17 mouse cellular contexts compared by ENCODE assay signal in the genomic region with DNA sequence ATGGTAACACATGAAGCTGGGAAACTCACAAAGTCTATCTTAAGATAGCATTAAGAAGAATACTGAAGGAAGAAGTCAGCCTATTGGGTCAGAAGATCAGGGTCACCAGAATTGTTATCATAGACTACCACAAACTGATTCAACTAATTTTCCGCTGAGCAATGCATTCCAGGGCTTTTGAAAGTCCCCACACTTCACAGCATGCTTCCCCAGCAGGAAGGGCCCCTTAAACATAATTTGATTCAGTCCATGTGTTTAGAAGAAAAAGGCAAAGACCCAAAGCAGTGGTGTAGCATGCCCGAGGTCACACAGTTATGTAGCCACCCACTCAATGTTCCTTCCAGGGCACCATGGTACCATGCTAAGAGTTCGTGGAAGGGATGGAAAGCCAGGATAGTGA.
DNase-seq lines count a peak whose midpoint lies in the region; ATAC-seq lines count a peak whose summit lies in the region.
"Had no signal": no experiment of that assay in that cellular context is flagged by ENCODE, and none has a peak within 500 bp of the region (broad histone marks: within the 10 kb centered on the region; RNA-seq: fewer than 3 reads in every experiment).

No protein-coding gene starts in this region.

- peak overlapping the region; percentile 77 for H3K27ac ChIP-seq in embryonic facial prominence, embryonic 14.5 days (replicated peaks; ENCODE audit: low read depth, low read length)
- H3K27ac ChIP-seq: liver, embryonic 12.5 days; lung, embryonic 15.5 days had no signal

- H3K4me3 ChIP-seq in embryonic facial prominence, embryonic 14.5 days (ENCODE audit: low read depth, low read length), result no peak overlapping the region
- H3K4me3 ChIP-seq: heart, embryonic 12.5 days; liver, embryonic 12.5 days; lung, embryonic 15.5 days had no signal

- 46% methylated on average over 3 of the region's 3 CpGs for WGBS in embryonic facial prominence, embryonic 14.5 days

- no peak overlapping the region for H3K4me2 ChIP-seq in embryonic facial prominence, embryonic 14.5 days (ENCODE audit: low read depth, low read length)
- H3K4me2 ChIP-seq: heart, embryonic 12.5 days; liver, embryonic 12.5 days; lung, embryonic 15.5 days had no signal

- H3K36me3 ChIP-seq in embryonic facial prominence, embryonic 14.5 days (ENCODE audit: control insufficient read depth, insufficient read depth, low read length), result no peaks in the 10 kb centered on the region
- H3K36me3 ChIP-seq: heart, embryonic 12.5 days; liver, embryonic 12.5 days; lung, embryonic 15.5 days had no signal

- no peak for ATAC-seq in embryonic facial prominence, embryonic 14.5 days (ENCODE audit: low read depth)
- ATAC-seq: activated CD4-positive, CD25-positive, alpha-beta regulatory T cell, adult 4 months; liver, embryonic 12.5 days had no signal

- intact Hi-C loops in left cerebral cortex, postnatal 10 days (cut with DNase I), result no loop called here

- H3K9me3 ChIP-seq in embryonic facial prominence, embryonic 14.5 days (ENCODE audit: control insufficient read depth, low read length), result no peaks in the 10 kb centered on the region
- H3K9me3 ChIP-seq: heart, embryonic 12.5 days; liver, embryonic 12.5 days; lung, embryonic 15.5 days had no signal

- H3K4me1 ChIP-seq in embryonic facial prominence, embryonic 14.5 days (ENCODE audit: control insufficient read depth, insufficient read depth, low read length), result peaks cover 42% of the 10 kb centered on the region
- H3K4me1 ChIP-seq: liver, embryonic 12.5 days had no signal

- no peak overlapping the region for H3K9ac ChIP-seq in embryonic facial prominence, embryonic 14.5 days (ENCODE audit: low read depth, low read length)
- H3K9ac ChIP-seq: heart, embryonic 12.5 days; liver, embryonic 12.5 days; lung, embryonic 15.5 days had no signal

- peak; percentile 32 for DNase-seq in embryo, embryonic 10 days (ENCODE audit: low spot score)
- no peak for DNase-seq in embryo, embryonic 9.5 days (ENCODE audit: extremely low spot score)
- peak; percentile 10 for DNase-seq in kidney, postnatal 14 days
- no peak for DNase-seq in kidney, adult 11 months
- peak; percentile 35 for DNase-seq in embryonic facial prominence, embryonic 14.5 days (ENCODE audit: low spot score)
- peak; percentile 41 for DNase-seq in mesoderm, embryonic 11.5 days (ENCODE audit: low read depth, low spot score)
- no peak for DNase-seq in left cerebral cortex, postnatal 10 days (ENCODE audit: extremely low spot score in 1 of 2, low spot score in 2 of 2)
- DNase-seq in adrenal gland, postnatal 10 days, result no peak
- DNase-seq: cerebellum, adult 8-10 months; layer of hippocampus, adult 9-11 months; midbrain, embryonic 14.5 days; retina, postnatal 1 day; thymus, adult 18-20 months had no signal

- no peaks in the 10 kb centered on the region for H3K27me3 ChIP-seq in embryonic facial prominence, embryonic 14.5 days (replicated peaks; ENCODE audit: control insufficient read depth, insufficient read depth, low read length)
- H3K27me3 ChIP-seq: heart, embryonic 12.5 days; liver, embryonic 12.5 days; lung, embryonic 15.5 days had no signal

Comparison
In these comparisons a context has a peak if more than half of its experiments do, and no peak if none do; other contexts are left out.
1. DNase-seq: peak in embryo, embryonic 10 days (single experiment), kidney, postnatal 14 days (single experiment), embryonic facial prominence, embryonic 14.5 days (single experiment) and mesoderm, embryonic 11.5 days (single experiment); none in embryo, embryonic 9.5 days (single experiment), kidney, adult 11 months (single experiment), left cerebral cortex, postnatal 10 days (0 of 2) and adrenal gland, postnatal 10 days (single experiment).